Mouse (Mus musculus) brain, embryonic 14.5 days (tissue): ENCODE data around the gene Vps37c.

Experiments used
- CTCF ChIP-seq: fragments of 200-500 bp; IDR thresholded peaks from 2 replicates; pipeline ENCODE4 v1.5.1; 2012; ENCODE audit warnings: inconsistent platforms, mild to moderate bottlenecking, moderate library complexity, borderline replicate concordance; ENCODE audit not compliant: insufficient read depth, insufficient read length; ENCODE audit errors: extremely low read depth
- POLR2A ChIP-seq: fragments of 200-500 bp; IDR thresholded peaks from 2 replicates; pipeline ENCODE4 v1.6.1; 2012; ENCODE audit warnings: mild to moderate bottlenecking, inconsistent platforms, borderline replicate concordance; ENCODE audit not compliant: poor library complexity, insufficient read depth, insufficient read length, severe bottlenecking; ENCODE audit errors: extremely low read depth

DNA sequence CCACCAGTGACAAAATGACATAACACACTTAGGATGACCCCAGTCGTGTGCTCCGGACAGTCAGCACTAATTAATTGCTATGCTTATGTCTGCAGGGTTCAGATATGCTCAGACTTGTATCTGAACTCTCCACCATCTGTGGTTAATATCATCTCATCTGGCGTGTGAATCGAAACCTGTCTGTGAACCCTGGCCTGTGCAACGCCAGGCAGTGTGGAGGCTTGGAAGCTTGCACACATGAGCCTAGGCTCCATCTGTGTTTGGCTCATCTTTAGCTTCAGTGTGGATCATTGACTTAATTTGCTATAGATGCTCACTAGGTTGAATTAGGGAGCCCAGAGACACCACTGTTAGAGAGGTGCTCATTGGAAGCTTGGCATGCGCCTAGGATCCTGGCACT lies 73.9 kb downstream of the Vps37c start:
- TF ChIP-seq CTCF (no peak), POLR2A (no peak)
